Mouse (Mus musculus): ENCODE results near the gene E130308A19Rik. TPM values are rescaled to one million over a fixed set of nuclear protein-coding genes. Genes with fewer than 3 reads are reported as not detected.

The E130308A19Rik gene
- polyA plus RNA-seq, 1 experiment = 3.0 TPM

DNA sequence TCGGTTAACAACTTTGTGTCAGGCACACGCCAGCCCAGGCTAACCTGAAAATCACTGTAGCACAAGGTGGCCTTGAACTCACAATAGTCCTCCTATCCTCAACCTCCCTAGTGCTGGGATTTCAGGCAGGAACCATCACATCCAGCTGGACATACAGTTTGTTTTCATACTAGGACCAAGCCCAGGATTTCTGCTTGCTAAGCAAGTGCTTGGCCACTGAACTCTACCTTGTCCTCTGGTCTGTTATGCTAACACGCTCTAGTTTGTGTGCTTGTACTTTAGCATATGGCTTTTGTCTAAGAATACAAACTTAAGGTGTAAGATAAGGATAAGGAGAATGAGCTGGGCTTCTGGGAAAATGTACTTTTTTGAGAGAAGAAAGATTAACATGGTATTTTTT, 18.4 kb downstream of the E130308A19Rik start:
- Histone ChIP-seq H3ac (ENCODE audit: control insufficient read depth, insufficient read length) (no peak overlapping the region), H3K27me3 (ENCODE audit: control insufficient read depth, insufficient read depth, insufficient read length) (no peaks in the 10 kb centered on the region), H3K4me3 (no peak overlapping the region), H3K36me3 (ENCODE audit: control insufficient read depth, insufficient read depth) (no peaks in the 10 kb centered on the region), H3K4me2 (ENCODE audit: low read depth) (no peak overlapping the region), H3K79me2 (ENCODE audit: control insufficient read depth, insufficient read depth) (no peaks in the 10 kb centered on the region)
- no peak for TF ChIP-seq POLR2AphosphoS2 (IDR thresholded peaks at IDR 0.05; ENCODE audit: insufficient read length, low read depth)
- TF ChIP-seq MYOD1 (IDR thresholded peaks at IDR 0.05; ENCODE audit: control insufficient read depth in 1 of 3, insufficient read length in 2 of 3, low read depth in 2 of 3) = no peak
- TF ChIP-seq MAX (IDR thresholded peaks at IDR 0.05; ENCODE audit: low read depth) = no peak
- no peak for TF ChIP-seq USF1 (IDR thresholded peaks at IDR 0.05; ENCODE audit: low read depth)
- no peak for TF ChIP-seq CEBPB (IDR thresholded peaks at IDR 0.05; ENCODE audit: insufficient read depth, poor library complexity, severe bottlenecking)
- TF ChIP-seq E2F4 (IDR thresholded peaks at IDR 0.05; ENCODE audit: insufficient read depth) = no peak
- TF ChIP-seq REST (IDR thresholded peaks at IDR 0.05; ENCODE audit: insufficient read depth, insufficient read length) = no peak
- TF ChIP-seq POLR2A (IDR thresholded peaks at IDR 0.05; ENCODE audit: insufficient read length, low read depth) = no peak

DNA sequence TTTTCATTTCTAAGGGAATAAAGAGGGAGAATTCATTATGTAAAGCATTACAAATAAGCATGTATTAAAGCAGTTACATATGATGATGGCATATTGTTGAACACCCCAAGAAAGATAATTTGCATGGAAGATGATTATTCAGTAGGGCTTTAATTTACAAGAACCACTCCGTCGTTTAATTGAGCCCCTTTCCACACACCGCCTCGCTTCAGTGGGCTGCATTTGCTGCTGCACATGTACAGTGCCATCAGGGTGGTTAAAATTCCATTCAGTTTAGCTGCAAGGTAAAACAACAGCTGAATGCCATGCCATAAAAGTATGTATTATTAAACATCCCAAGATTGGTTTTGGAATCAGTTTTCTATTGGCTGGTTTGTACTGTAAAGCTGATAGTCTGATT, 19.0 kb downstream of the E130308A19Rik start:
- Histone ChIP-seq H3K4me2 (ENCODE audit: low read depth) (no peak overlapping the region), H3K27me3 (ENCODE audit: control insufficient read depth, insufficient read depth, insufficient read length) (no peaks in the 10 kb centered on the region), H3K36me3 (ENCODE audit: control insufficient read depth, insufficient read depth) (no peaks in the 10 kb centered on the region), H3K4me3 (no peak overlapping the region), H3ac (ENCODE audit: control insufficient read depth, insufficient read length) (no peak overlapping the region), H3K79me2 (ENCODE audit: control insufficient read depth, insufficient read depth) (no peaks in the 10 kb centered on the region)
- TF ChIP-seq REST (IDR thresholded peaks at IDR 0.05; ENCODE audit: insufficient read depth, insufficient read length) = no peak
- TF ChIP-seq E2F4 (IDR thresholded peaks at IDR 0.05; ENCODE audit: insufficient read depth) = no peak
- TF ChIP-seq MAX (IDR thresholded peaks at IDR 0.05; ENCODE audit: low read depth) = no peak
- no peak for TF ChIP-seq MYOD1 (IDR thresholded peaks at IDR 0.05; ENCODE audit: control insufficient read depth in 1 of 3, insufficient read length in 2 of 3, low read depth in 2 of 3)
- no peak for TF ChIP-seq POLR2AphosphoS2 (IDR thresholded peaks at IDR 0.05; ENCODE audit: insufficient read length, low read depth)
- no peak for TF ChIP-seq TCF3 (IDR thresholded peaks at IDR 0.05; ENCODE audit: insufficient read length, low read depth)
- TF ChIP-seq MYOG (IDR thresholded peaks at IDR 0.05; ENCODE audit: control insufficient read depth in 1 of 3, insufficient read depth in 1 of 3, insufficient read length in 2 of 3, low read depth in 2 of 3) = no peak

DNA sequence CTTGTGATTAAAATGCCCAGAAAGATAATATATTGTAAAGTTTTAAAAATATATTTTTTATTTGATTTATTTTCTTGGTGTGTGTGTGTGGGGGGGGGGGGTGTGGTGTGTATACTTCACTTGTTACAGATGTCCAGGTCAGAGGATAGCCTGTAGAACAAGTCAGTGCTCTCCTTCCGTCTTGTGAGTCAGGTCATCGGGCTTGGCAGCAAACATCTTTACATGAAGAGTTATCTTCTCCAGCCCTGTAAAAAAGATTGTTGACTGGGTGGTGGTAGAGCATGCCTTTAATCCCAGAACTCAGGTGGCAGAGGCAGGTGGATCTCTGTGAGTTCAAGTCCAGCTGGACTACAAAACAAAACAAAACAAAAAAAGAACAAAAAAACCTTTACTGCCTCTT, 19.6 kb downstream of the E130308A19Rik start:
- Histone ChIP-seq H3K4me3 (no peak overlapping the region), H3K27me3 (ENCODE audit: control insufficient read depth, insufficient read depth, insufficient read length) (no peaks in the 10 kb centered on the region), H3ac (ENCODE audit: control insufficient read depth, insufficient read length) (no peak overlapping the region), H3K4me2 (ENCODE audit: low read depth) (no peak overlapping the region), H3K36me3 (ENCODE audit: control insufficient read depth, insufficient read depth) (no peaks in the 10 kb centered on the region), H3K79me2 (ENCODE audit: control insufficient read depth, insufficient read depth) (no peaks in the 10 kb centered on the region)
- no peak for TF ChIP-seq TCF12 (IDR thresholded peaks at IDR 0.05; ENCODE audit: insufficient read depth, poor library complexity, severe bottlenecking)
- TF ChIP-seq MYOG (IDR thresholded peaks at IDR 0.05; ENCODE audit: control insufficient read depth in 1 of 3, insufficient read depth in 1 of 3, insufficient read length in 2 of 3, low read depth in 2 of 3) = no peak
- TF ChIP-seq USF1 (IDR thresholded peaks at IDR 0.05; ENCODE audit: low read depth) = no peak
- TF ChIP-seq SRF (IDR thresholded peaks at IDR 0.05; ENCODE audit: control insufficient read depth, insufficient read length, low read depth) = no peak
- no peak for TF ChIP-seq MAX (IDR thresholded peaks at IDR 0.05; ENCODE audit: low read depth)
- TF ChIP-seq REST (IDR thresholded peaks at IDR 0.05; ENCODE audit: insufficient read depth, insufficient read length) = no peak
- no peak for TF ChIP-seq E2F4 (IDR thresholded peaks at IDR 0.05; ENCODE audit: insufficient read depth)
- no peak for TF ChIP-seq POLR2A (IDR thresholded peaks at IDR 0.05; ENCODE audit: insufficient read length, low read depth)
- no peak for TF ChIP-seq CEBPB (IDR thresholded peaks at IDR 0.05; ENCODE audit: insufficient read depth, poor library complexity, severe bottlenecking)
- no peak for TF ChIP-seq TCF3 (IDR thresholded peaks at IDR 0.05; ENCODE audit: insufficient read length, low read depth)
- no peak for TF ChIP-seq MYOD1 (IDR thresholded peaks at IDR 0.05; ENCODE audit: control insufficient read depth in 1 of 3, insufficient read length in 2 of 3, low read depth in 2 of 3)
- no peak for TF ChIP-seq POLR2AphosphoS2 (IDR thresholded peaks at IDR 0.05; ENCODE audit: insufficient read length, low read depth)

DNA sequence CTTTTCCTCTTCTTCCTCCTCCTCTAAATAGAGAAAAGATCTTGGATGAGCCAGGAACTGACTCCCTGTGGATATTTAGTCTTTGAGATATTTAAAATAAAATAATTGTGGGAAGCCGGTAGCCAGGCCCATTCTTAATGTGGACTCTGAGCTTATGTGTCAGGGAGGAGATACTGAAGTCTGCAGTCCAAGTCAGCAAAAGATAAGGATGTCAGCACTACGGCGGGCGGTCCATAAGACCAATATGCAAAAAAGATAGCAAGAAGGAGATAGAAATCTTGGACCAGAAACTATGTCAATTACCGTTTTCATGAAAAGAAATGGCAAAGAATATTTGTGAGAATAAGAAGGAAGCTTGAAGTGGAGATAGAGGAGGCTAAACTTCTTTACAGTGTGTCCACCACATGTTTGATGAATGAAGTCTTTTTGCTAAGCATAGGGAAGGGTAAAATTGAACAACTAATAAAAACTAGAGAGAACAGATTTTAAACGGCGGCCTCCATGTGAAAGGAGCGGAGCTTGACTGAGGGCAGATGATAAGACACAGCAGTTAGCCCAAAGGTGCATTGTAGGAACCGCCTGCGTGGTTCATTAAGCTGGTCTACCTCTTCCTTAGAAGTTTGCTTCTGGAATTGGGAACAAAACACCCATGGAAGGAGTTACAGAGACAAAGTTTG, 20.1 kb downstream of the E130308A19Rik start:
- H3K4me2 ChIP-seq (ENCODE audit: low read depth) = no peak overlapping the region
- no peaks in the 10 kb centered on the region for H3K36me3 ChIP-seq (ENCODE audit: control insufficient read depth, insufficient read depth)
- TF ChIP-seq MYOG (IDR thresholded peaks at IDR 0.05; ENCODE audit: control insufficient read depth in 1 of 3, insufficient read depth in 1 of 3, insufficient read length in 2 of 3, low read depth in 2 of 3) = no peak
- H3K4me3 ChIP-seq = no peak overlapping the region
- H3K27me3 ChIP-seq (ENCODE audit: control insufficient read depth, insufficient read depth, insufficient read length) = no peaks in the 10 kb centered on the region
- H3K79me2 ChIP-seq (ENCODE audit: control insufficient read depth, insufficient read depth) = no peaks in the 10 kb centered on the region
- H3ac ChIP-seq (ENCODE audit: control insufficient read depth, insufficient read length) = no peak overlapping the region

DNA sequence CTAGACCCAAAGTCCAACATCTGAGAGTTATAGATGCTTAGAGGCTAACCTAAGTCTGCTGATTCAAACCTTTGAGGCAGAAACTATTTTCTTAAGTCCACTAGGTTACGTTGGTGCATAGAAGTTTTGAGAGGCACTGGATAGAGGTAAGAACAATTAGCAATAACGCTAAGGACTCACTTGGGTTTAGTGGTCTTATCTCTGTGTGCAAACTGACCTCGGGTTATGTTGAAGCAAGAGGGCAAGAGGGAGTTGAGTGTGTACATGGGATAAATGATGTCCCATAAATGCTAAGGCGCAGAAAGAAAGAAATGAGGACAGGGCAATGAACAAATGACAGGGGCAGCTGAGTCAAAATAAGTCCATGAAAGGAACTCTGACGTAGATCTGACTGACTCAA, 23.1 kb downstream of the E130308A19Rik start:
- H3ac ChIP-seq (ENCODE audit: control insufficient read depth, insufficient read length) = no peak overlapping the region
- no peaks in the 10 kb centered on the region for H3K79me2 ChIP-seq (ENCODE audit: control insufficient read depth, insufficient read depth)
- H3K27me3 ChIP-seq (ENCODE audit: control insufficient read depth, insufficient read depth, insufficient read length) = no peaks in the 10 kb centered on the region
- no peak overlapping the region for H3K4me2 ChIP-seq (ENCODE audit: low read depth)
- no peak for TF ChIP-seq MAX (IDR thresholded peaks at IDR 0.05; ENCODE audit: low read depth)
- TF ChIP-seq POLR2A (IDR thresholded peaks at IDR 0.05; ENCODE audit: insufficient read length, low read depth) = no peak
- TF ChIP-seq MYOD1 (IDR thresholded peaks at IDR 0.05; ENCODE audit: control insufficient read depth in 1 of 3, insufficient read length in 2 of 3, low read depth in 2 of 3) = no peak
- TF ChIP-seq TCF3 (IDR thresholded peaks at IDR 0.05; ENCODE audit: insufficient read length, low read depth) = no peak
- no peak for TF ChIP-seq CEBPB (IDR thresholded peaks at IDR 0.05; ENCODE audit: insufficient read depth, poor library complexity, severe bottlenecking)
- TF ChIP-seq USF1 (IDR thresholded peaks at IDR 0.05; ENCODE audit: low read depth) = no peak
- TF ChIP-seq TCF12 (IDR thresholded peaks at IDR 0.05; ENCODE audit: insufficient read depth, poor library complexity, severe bottlenecking) = no peak
- no peak for TF ChIP-seq REST (IDR thresholded peaks at IDR 0.05; ENCODE audit: insufficient read depth, insufficient read length)
- H3K4me3 ChIP-seq = no peak overlapping the region
- H3K36me3 ChIP-seq (ENCODE audit: control insufficient read depth, insufficient read depth) = no peaks in the 10 kb centered on the region

Measured in myocyte (in vitro differentiated cells).